Mouse (Mus musculus) ES-Bruce4 (cell line): Measurements from ENCODE around the gene Cenpj.

ENCODE experiments used
- CTCF ChIP-seq: IDR thresholded peaks from one replicate; pipeline ENCODE4 v1.8.1; 2011; ENCODE audit warnings: low read depth, low read length
- POLR2A ChIP-seq: IDR thresholded peaks from one replicate; pipeline ENCODE4 v1.8.1; 2011; ENCODE audit warnings: low read length; ENCODE audit not compliant: insufficient read depth

DNA sequence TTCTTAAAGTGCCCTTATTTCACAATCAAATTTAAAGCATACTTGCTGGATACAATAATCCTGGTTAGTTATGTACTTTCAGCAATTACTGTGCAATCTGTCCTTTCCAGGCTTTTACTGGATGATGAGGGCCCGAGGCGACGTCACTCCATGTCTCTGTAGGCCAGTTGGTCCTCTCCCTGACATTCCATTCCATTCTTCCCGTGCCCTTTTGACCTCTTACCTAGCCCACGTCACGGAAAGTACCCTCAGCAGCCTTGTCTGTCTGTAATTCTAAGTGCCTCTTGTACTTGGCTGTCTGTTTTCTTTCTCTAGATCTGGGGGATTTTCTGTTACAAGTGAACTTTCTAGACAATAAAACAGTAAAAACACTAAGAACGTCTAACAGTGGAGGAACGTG, 3.8 kb upstream of the Cenpj start:
- TF ChIP-seq POLR2A (no peak), CTCF (no peak)
